In genomic region chr3:130147827-130148226, GRCm38 (mm10) we compare ENCODE assay signal across 20 mouse cellular contexts. TPM values are rescaled to one million over a fixed set of nuclear protein-coding genes. Genes with fewer than 3 reads are reported as not detected.
DNase-seq lines count a peak whose midpoint lies in the region; ATAC-seq and TF ChIP-seq lines count a peak whose summit lies in the region.
"Had no signal": no experiment of that assay in that cellular context is flagged by ENCODE, and none has a peak within 500 bp of the region (broad histone marks: within the 10 kb centered on the region; RNA-seq: fewer than 3 reads in every experiment).

No protein-coding gene starts in this region.

- no peak overlapping the region for H3K9ac ChIP-seq in hindbrain, embryonic 11.5 days (ENCODE audit: low read depth, low read length)
- no peak overlapping the region for H3K9ac ChIP-seq in midbrain, embryonic 14.5 days (replicated peaks; ENCODE audit: low read length)
- no peak overlapping the region for H3K9ac ChIP-seq in midbrain, embryonic 15.5 days
- H3K9ac ChIP-seq: embryonic facial prominence, embryonic 13.5 days; forebrain, postnatal 0 days; heart, embryonic 12.5 days; hindbrain, embryonic 12.5 days; intestine, embryonic 15.5 days had no signal

- no peak overlapping the region for H3ac ChIP-seq in myocyte (ENCODE audit: control insufficient read depth, insufficient read length)

- peak; percentile 8 to 15 for DNase-seq in cerebellum, postnatal 10 days
- no peak for DNase-seq in cerebellum, adult 9-10 months
- DNase-seq in hindbrain, embryonic 11.5 days (ENCODE audit: low spot score), result peak; percentile 13
- no peak for DNase-seq in hindbrain, embryonic 10.5 days (ENCODE audit: low spot score)
- DNase-seq in midbrain, embryonic 14.5 days, result peak; percentile 44
- DNase-seq in urinary bladder, postnatal 36 days (ENCODE audit: low spot score in 2 of 2), result no peak
- DNase-seq: adrenal gland, postnatal 14 days; B cell, adult 2 months; cerebellum, adult 2 months; cerebellum, postnatal 25 days; forebrain, postnatal 0 days; gastrocnemius, postnatal 14 days had no signal

- H3K9me3 ChIP-seq in hindbrain, embryonic 11.5 days (ENCODE audit: control insufficient read depth, low read length), result no peaks in the 10 kb centered on the region
- H3K9me3 ChIP-seq in hindbrain, embryonic 10.5 days, result no peaks in the 10 kb centered on the region
- H3K9me3 ChIP-seq in midbrain, embryonic 14.5 days (ENCODE audit: control insufficient read depth, low read length), result no peaks in the 10 kb centered on the region
- no peaks in the 10 kb centered on the region for H3K9me3 ChIP-seq in midbrain, embryonic 15.5 days
- H3K9me3 ChIP-seq: embryonic facial prominence, embryonic 13.5 days; hindbrain, embryonic 12.5 days; intestine, embryonic 15.5 days had no signal

- 74% methylated on average over 8 of the region's 8 CpGs for WGBS in hindbrain, embryonic 11.5 days
- 79% methylated on average over 8 of the region's 8 CpGs for WGBS in hindbrain, embryonic 10.5 days
- 31% methylated on average over 8 of the region's 8 CpGs for WGBS in midbrain, embryonic 14.5 days
- 39% methylated on average over 8 of the region's 8 CpGs for WGBS in midbrain, embryonic 15.5 days

- no peak for ATAC-seq in hindbrain, embryonic 11.5 days (ENCODE audit: low FRiP score)
- no peak for ATAC-seq in midbrain, embryonic 14.5 days (ENCODE audit: low FRiP score, low TSS enrichment)
- ATAC-seq in midbrain, embryonic 15.5 days (replicated peaks), result no peak
- ATAC-seq: activated CD4-positive, CD25-positive, alpha-beta regulatory T cell, adult 4 months; forebrain, postnatal 0 days; intestine, embryonic 15.5 days; Patski had no signal

- H3K4me3 ChIP-seq in hindbrain, embryonic 11.5 days (ENCODE audit: low read depth, low read length), result no peak overlapping the region
- no peak overlapping the region for H3K4me3 ChIP-seq in hindbrain, embryonic 10.5 days
- no peak overlapping the region for H3K4me3 ChIP-seq in midbrain, embryonic 14.5 days (replicated peaks; ENCODE audit: low read depth, low read length)
- no peak overlapping the region for H3K4me3 ChIP-seq in midbrain, embryonic 15.5 days
- H3K4me3 ChIP-seq in myocyte, result no peak overlapping the region
- H3K4me3 ChIP-seq: embryonic facial prominence, embryonic 13.5 days; heart, embryonic 12.5 days; hindbrain, embryonic 12.5 days; intestine, embryonic 15.5 days had no signal

- H3K4me1 ChIP-seq in hindbrain, embryonic 11.5 days (replicated peaks; ENCODE audit: control insufficient read depth, insufficient read depth, low read length), result no peaks in the 10 kb centered on the region
- H3K4me1 ChIP-seq in hindbrain, embryonic 10.5 days (replicated peaks), result no peaks in the 10 kb centered on the region; the same call in 1 of the 2 replicates
- peaks cover 9% of the 10 kb centered on the region; the same call in 1 of the 2 replicates for H3K4me1 ChIP-seq in midbrain, embryonic 14.5 days (ENCODE audit: control insufficient read depth, insufficient read depth, low read length)
- peaks cover 12% of the 10 kb centered on the region for H3K4me1 ChIP-seq in midbrain, embryonic 15.5 days
- H3K4me1 ChIP-seq: hindbrain, embryonic 12.5 days; intestine, embryonic 15.5 days had no signal

- H3K36me3 ChIP-seq in hindbrain, embryonic 11.5 days (ENCODE audit: control insufficient read depth, insufficient read depth, low read length), result no peaks in the 10 kb centered on the region
- H3K36me3 ChIP-seq in hindbrain, embryonic 10.5 days, result no peaks in the 10 kb centered on the region
- H3K36me3 ChIP-seq in midbrain, embryonic 14.5 days (ENCODE audit: control insufficient read depth, insufficient read depth, low read length), result no peaks in the 10 kb centered on the region
- no peaks in the 10 kb centered on the region for H3K36me3 ChIP-seq in midbrain, embryonic 15.5 days (replicated peaks)
- no peaks in the 10 kb centered on the region for H3K36me3 ChIP-seq in myocyte (ENCODE audit: control insufficient read depth, insufficient read depth)
- H3K36me3 ChIP-seq: embryonic facial prominence, embryonic 13.5 days; heart, embryonic 12.5 days; hindbrain, embryonic 12.5 days; intestine, embryonic 15.5 days had no signal

- no peak overlapping the region for H3K27ac ChIP-seq in hindbrain, embryonic 11.5 days (ENCODE audit: low read depth, low read length)
- H3K27ac ChIP-seq in hindbrain, embryonic 10.5 days, result no peak overlapping the region
- no peak overlapping the region for H3K27ac ChIP-seq in midbrain, embryonic 14.5 days (replicated peaks; ENCODE audit: low read depth, low read length)
- H3K27ac ChIP-seq in midbrain, embryonic 15.5 days, result no peak overlapping the region
- H3K27ac ChIP-seq: embryonic facial prominence, embryonic 13.5 days; hindbrain, embryonic 12.5 days; intestine, embryonic 15.5 days had no signal

- H3K79me2 ChIP-seq in myocyte (ENCODE audit: control insufficient read depth, insufficient read depth), result no peaks in the 10 kb centered on the region

- no peak overlapping the region for H3K4me2 ChIP-seq in hindbrain, embryonic 11.5 days (replicated peaks; ENCODE audit: low read depth, low read length)
- no peak overlapping the region for H3K4me2 ChIP-seq in midbrain, embryonic 14.5 days (ENCODE audit: low read length)
- no peak overlapping the region for H3K4me2 ChIP-seq in midbrain, embryonic 15.5 days
- H3K4me2 ChIP-seq in myocyte (ENCODE audit: low read depth), result peak overlapping the region; percentile 48
- H3K4me2 ChIP-seq: embryonic facial prominence, embryonic 13.5 days; heart, embryonic 12.5 days; hindbrain, embryonic 12.5 days; intestine, embryonic 15.5 days had no signal

- TF ChIP-seq POLR2A in myocyte (IDR thresholded peaks at IDR 0.05; ENCODE audit: insufficient read length, low read depth), result no peak

- H3K27me3 ChIP-seq in hindbrain, embryonic 11.5 days (ENCODE audit: control insufficient read depth, insufficient read depth, low read length), result no peaks in the 10 kb centered on the region
- no peaks in the 10 kb centered on the region for H3K27me3 ChIP-seq in hindbrain, embryonic 10.5 days (ENCODE audit: insufficient read depth, poor library complexity, severe bottlenecking)
- no peaks in the 10 kb centered on the region for H3K27me3 ChIP-seq in midbrain, embryonic 14.5 days (ENCODE audit: control insufficient read depth, insufficient read depth, low read length)
- no peaks in the 10 kb centered on the region for H3K27me3 ChIP-seq in midbrain, embryonic 15.5 days (replicated peaks)
- no peaks in the 10 kb centered on the region for H3K27me3 ChIP-seq in myocyte (ENCODE audit: control insufficient read depth, insufficient read depth, insufficient read length)
- H3K27me3 ChIP-seq: heart, embryonic 12.5 days; hindbrain, embryonic 12.5 days; intestine, embryonic 15.5 days; Patski had no signal

TF ChIP-seq in myocyte, 11 proteins besides CTCF, POLR2A, EP300 and RAD21:
- peak; percentile 70 for TF ChIP-seq TCF12 (IDR thresholded peaks at IDR 0.05; ENCODE audit: insufficient read depth, poor library complexity, severe bottlenecking)
- peak; percentile 78 to 97 (median 80) for TF ChIP-seq MYOG (IDR thresholded peaks at IDR 0.05; ENCODE audit: control insufficient read depth in 1 of 3, insufficient read depth in 1 of 3, insufficient read length in 2 of 3, low read depth in 2 of 3)
- TF ChIP-seq REST (IDR thresholded peaks at IDR 0.05; ENCODE audit: insufficient read depth, insufficient read length), result no peak
- TF ChIP-seq CEBPB (IDR thresholded peaks at IDR 0.05; ENCODE audit: insufficient read depth, poor library complexity, severe bottlenecking), result no peak
- peak; percentile 48 to 97 (median 97) for TF ChIP-seq MYOD1 (IDR thresholded peaks at IDR 0.05; ENCODE audit: control insufficient read depth in 1 of 3, insufficient read length in 2 of 3, low read depth in 2 of 3)
- TF ChIP-seq TCF3 (IDR thresholded peaks at IDR 0.05; ENCODE audit: insufficient read length, low read depth), result peak; percentile 81

RNA-seq across cellular contexts. Expression of gene Col25a1, which starts 16.5 kb away (rescaled TPM):
- polyA plus RNA-seq in hindbrain, embryonic 11.5 days (2014; fragmentation: Nextera tagmentation; extraction: Ambion mirVana), result 4.6 and 5.3 TPM in 2 replicates
- 3.6 and 5.2 TPM in 2 replicates for polyA plus RNA-seq in hindbrain, embryonic 10.5 days (2016; fragmentation: Nextera tagmentation; extraction: Ambion mirVana)
- 15.4 and 17.1 TPM in 2 replicates for polyA plus RNA-seq in midbrain, embryonic 14.5 days (2014; fragmentation: Nextera tagmentation; extraction: Ambion mirVana)
- polyA plus RNA-seq in midbrain, embryonic 15.5 days (2015; fragmentation: Nextera tagmentation; extraction: Ambion mirVana), result 14.4 and 15.3 TPM in 2 replicates
- polyA plus RNA-seq in myocyte (2012; fragmentation: generic; extraction: Trizol), result 2.8 TPM

Comparison
In these comparisons a context has a peak if more than half of its experiments do, and no peak if none do; other contexts are left out.
1. DNase-seq: peak in cerebellum, postnatal 10 days (2 of 2), hindbrain, embryonic 11.5 days (single experiment) and midbrain, embryonic 14.5 days (single experiment); none in cerebellum, adult 9-10 months (single experiment), hindbrain, embryonic 10.5 days (single experiment) and urinary bladder, postnatal 36 days (0 of 2).